Mouse (Mus musculus) CH12.LX (cell line): ENCODE results near the gene Ccr10.

ENCODE experiments used
- CTCF ChIP-seq, 2 experiments: IDR thresholded peaks in 1 of 2; conservative IDR thresholded peaks in 1 of 2; 2 replicates each; pipeline ENCODE4 v1.5.1; 2011 to 2012; ENCODE audit warnings: low read depth in 2 of 2, low read length in 2 of 2, improper control_type of control experiment in 1 of 2, inconsistent platforms in 1 of 2, mild to moderate bottlenecking in 1 of 2, moderate library complexity in 1 of 2
- E2F4 ChIP-seq: IDR thresholded peaks from 2 replicates; pipeline ENCODE4 v1.6.1; 2011; ENCODE audit warnings: low read depth, low read length, improper control_type of control experiment; ENCODE audit not compliant: insufficient replicate concordance
- ELF1 ChIP-seq: IDR thresholded peaks from 2 replicates; pipeline ENCODE4 v1.6.1; 2014; ENCODE audit warnings: low read depth, mild to moderate bottlenecking, inconsistent platforms, low read length, improper control_type of control experiment
- HCFC1 ChIP-seq: IDR thresholded peaks from 2 replicates; pipeline ENCODE4 v1.6.1; 2012; ENCODE audit warnings: low read depth, mild to moderate bottlenecking, inconsistent platforms, low read length, improper control_type of control experiment
- MAX ChIP-seq: IDR thresholded peaks from 2 replicates; pipeline ENCODE4 v1.6.1; 2011; ENCODE audit warnings: low read length, improper control_type of control experiment
- MAZ ChIP-seq: IDR thresholded peaks from 2 replicates; pipeline ENCODE4 v1.6.1; 2012; ENCODE audit warnings: low read depth, mild to moderate bottlenecking, inconsistent platforms, low read length, improper control_type of control experiment, moderate library complexity
- MXI1 ChIP-seq: IDR thresholded peaks from 2 replicates; pipeline ENCODE4 v1.6.1; 2011; ENCODE audit warnings: mild to moderate bottlenecking, low read depth, low read length, improper control_type of control experiment
- NELFE ChIP-seq: IDR thresholded peaks from 2 replicates; pipeline ENCODE4 v1.6.1; 2011; ENCODE audit warnings: low read depth, low read length, improper control_type of control experiment
- NRF1 ChIP-seq: IDR thresholded peaks from 2 replicates; pipeline ENCODE4 v1.6.1; 2014; ENCODE audit warnings: low read depth, mild to moderate bottlenecking, inconsistent platforms, low read length, improper control_type of control experiment, moderate library complexity
- POLR2A ChIP-seq: IDR thresholded peaks from 2 replicates; pipeline ENCODE4 v1.6.1; 2011; ENCODE audit warnings: low read depth, mild to moderate bottlenecking, improper control_type of control experiment, low read length
- TCF12 ChIP-seq: IDR thresholded peaks from 2 replicates; pipeline ENCODE4 v1.6.1; 2014; ENCODE audit warnings: low read depth, mild to moderate bottlenecking, inconsistent platforms, low read length, improper control_type of control experiment
- UBTF ChIP-seq: IDR thresholded peaks from 2 replicates; pipeline ENCODE4 v1.6.1; 2012; ENCODE audit warnings: low read depth, mild to moderate bottlenecking, inconsistent platforms, low read length, improper control_type of control experiment, moderate library complexity
- USF2 ChIP-seq: conservative IDR thresholded peaks from 2 replicates; pipeline ENCODE4 v1.6.1; 2011; ENCODE audit warnings: low read depth, low read length, improper control_type of control experiment
- ZC3H11A ChIP-seq: IDR thresholded peaks from 2 replicates; pipeline ENCODE4 v1.6.1; 2012; ENCODE audit warnings: low read depth, mild to moderate bottlenecking, inconsistent platforms, low read length, improper control_type of control experiment

DNA sequence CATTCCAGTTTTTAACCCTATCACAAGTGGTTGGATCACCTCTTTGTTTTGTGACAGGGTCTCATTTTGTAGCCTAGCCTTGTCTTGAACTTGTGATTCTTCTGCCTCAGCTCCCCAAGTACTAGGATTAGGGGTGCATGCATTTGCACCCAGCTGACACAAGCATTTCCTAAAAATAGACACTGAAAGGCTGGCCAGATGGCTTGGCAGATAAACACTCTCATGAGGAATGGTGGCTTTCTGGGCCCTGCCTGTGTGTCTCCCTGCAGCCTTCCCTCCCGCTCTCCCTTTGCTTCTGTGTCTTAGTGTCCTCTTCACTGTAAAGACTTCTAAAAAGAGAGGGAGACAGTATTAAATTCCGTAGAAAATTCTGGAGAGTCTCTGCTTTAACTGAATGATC lies 44.1 kb downstream of the Ccr10 start:
- TF ChIP-seq CTCF (conservative IDR thresholded peaks at IDR 0.05 in 1 of 2, IDR thresholded peaks at IDR 0.05 in 1 of 2; ENCODE audit: low read depth in 2 of 2, low read length in 2 of 2), result no peak
- TF ChIP-seq NELFE, result no peak
- no peak for TF ChIP-seq MAX
- no peak for TF ChIP-seq MXI1
- no peak for TF ChIP-seq NRF1
- no peak for TF ChIP-seq UBTF
- no peak for TF ChIP-seq MAZ
- TF ChIP-seq E2F4, result no peak
- TF ChIP-seq POLR2A, result no peak
- TF ChIP-seq HCFC1, result no peak
- TF ChIP-seq ELF1, result no peak
- no peak for TF ChIP-seq ZC3H11A
- TF ChIP-seq TCF12, result no peak
- no peak for TF ChIP-seq USF2
